Mouse (Mus musculus) T-cell, adult 2 months (primary cell): ENCODE measurements around the gene Rmnd5a.

Experiments used
- DNase-seq: peaks from one replicate; pipeline ENCODE4 v3.0.0; 2022; ENCODE audit warnings: low spot score

The Rmnd5a gene

GRCm38 (mm10) chr6:71372041-71372720 is 68.3 kb downstream of the Rmnd5a start:
- no peak for DNase-seq

- no peak for DNase-seq
Measured at GRCm38 (mm10) chr6:71371085-71371605, 69.3 kb downstream of the Rmnd5a start.

- peak; percentile 80 for DNase-seq
Measured at GRCm38 (mm10) chr6:71369416-71369815, 71.0 kb downstream of the Rmnd5a start.

- no peak for DNase-seq
Measured at GRCm38 (mm10) chr6:71363995-71364394, 76.4 kb downstream of the Rmnd5a start.

- DNase-seq = no peak
Measured at GRCm38 (mm10) chr6:71361156-71361670, 79.2 kb downstream of the Rmnd5a start.

- no peak for DNase-seq
Measured at GRCm38 (mm10) chr6:71360751-71361150, 79.7 kb downstream of the Rmnd5a start.

- no peak for DNase-seq
Measured at GRCm38 (mm10) chr6:71360221-71360620, 80.2 kb downstream of the Rmnd5a start.

- DNase-seq = peak; percentile 68
Measured at GRCm38 (mm10) chr6:71357493-71357892, 82.9 kb downstream of the Rmnd5a start.

GRCm38 (mm10) chr6:71353722-71354121 is 86.7 kb downstream of the Rmnd5a start:
- DNase-seq = no peak

- no peak for DNase-seq
Measured at GRCm38 (mm10) chr6:71352866-71353427, 87.5 kb downstream of the Rmnd5a start.

- DNase-seq = peak; percentile 54
Measured at GRCm38 (mm10) chr6:71352201-71352600, 88.2 kb downstream of the Rmnd5a start.

- DNase-seq = peak; percentile 56
Measured at GRCm38 (mm10) chr6:71351201-71351600, 89.2 kb downstream of the Rmnd5a start.

GRCm38 (mm10) chr6:71348006-71348405 is 92.4 kb downstream of the Rmnd5a start:
- DNase-seq = no peak

- DNase-seq = peak; percentile 66
Measured at GRCm38 (mm10) chr6:71341179-71341578, 99.3 kb downstream of the Rmnd5a start.

- DNase-seq = no peak
Measured at GRCm38 (mm10) chr6:71339351-71339750, 101.1 kb downstream of the Rmnd5a start.

- no peak for DNase-seq
Measured at GRCm38 (mm10) chr6:71338941-71339340, 101.5 kb downstream of the Rmnd5a start.
